Mouse (Mus musculus): ENCODE results near the gene Gm8165. TPM values are rescaled to one million over a fixed set of nuclear protein-coding genes. Genes with fewer than 3 reads are reported as not detected.
"Not testable (repeated sequence)": the region's sequence is repeated elsewhere in the genome, so short reads cannot be mapped to it uniquely, and the experiment has no call there.

Gene Gm8165
- not detected for total RNA-seq (2021)
- long read RNA-seq, experiment 1, result 0 reads
- long read RNA-seq, experiment 2, result 0 reads

GRCm38 (mm10) chr14:43677099-43677498 lies at the start of gene Gm8165:
Gm8165 (minus strand) TSS chr14:43677199.
- not testable (repeated sequence) for DNase-seq (ENCODE audit: low spot score in 2 of 2)

- not testable (repeated sequence) for DNase-seq (ENCODE audit: low spot score in 2 of 2)
Measured at GRCm38 (mm10) chr14:43697621-43698020, 20.6 kb upstream of the Gm8165 start, which contains the start of gene Gm7324. Gm7324 (plus strand) TSS chr14:43697828.

Other genes with a start within 250 kb of the Gm8165 start
- gene Gm5799, start 133.6 kb downstream of the Gm8165 start, total RNA-seq (2021), result under 1 TPM in 1 of 2 experiments, not detected in 1; 0.38 TPM
- not detected for gene Gm17654, start 98.1 kb downstream of the Gm8165 start, total RNA-seq (2021)
- gene Gm10375, start 69.2 kb downstream of the Gm8165 start, total RNA-seq (2021), result not detected
- gene Gm7324, start 20.6 kb upstream of the Gm8165 start, total RNA-seq (2021), result 1 to 10 TPM in 1 of 2 experiments, under 1 TPM in 1; 0.86 to 1.2 TPM
- not detected for gene Gm16506, start 50.3 kb upstream of the Gm8165 start, total RNA-seq (2021)
- not detected for gene Gm6526, start 70.7 kb upstream of the Gm8165 start, total RNA-seq (2021)
- gene Gm8180, start 107.5 kb upstream of the Gm8165 start, total RNA-seq (2021), result not detected
- not detected for gene Ear1, start 198.3 kb upstream of the Gm8165 start, total RNA-seq (2021)
- not detected for gene Ear10, start 246.4 kb upstream of the Gm8165 start, total RNA-seq (2021)
- under 1 TPM in 1 of 2 experiments, not detected in 1; 0.29 TPM for gene Gm8113, start 248.2 kb upstream of the Gm8165 start, total RNA-seq (2021)